Mouse (Mus musculus) intestine, postnatal 0 days (tissue): Measurements from ENCODE around the gene Avpi1. TPM values are rescaled to one million over a fixed set of nuclear protein-coding genes. Genes with fewer than 3 reads are reported as not detected.
A peak's percentile ranks its signal among the peaks of the same experiment; 100 is the strongest.

Experiments used
- ATAC-seq: fragments of 200-750 bp; cut with Nextera tagmentation; 2 replicates; pipeline ENCODE4 v1.8.0; 2017; ENCODE audit warnings: mild to moderate bottlenecking, moderate TSS enrichment, moderate library complexity
- H3K27ac ChIP-seq: fragments of 300-500 bp; sonication (generic); 2 replicates; pipeline ENCODE4 v1.5.1; 2014; ENCODE audit warnings: mild to moderate bottlenecking, low read depth, low read length, moderate library complexity
- H3K27me3 ChIP-seq: fragments of 300-500 bp; sonication (generic); replicated peaks from 2 replicates; pipeline ENCODE4 v1.6.1; 2014; ENCODE audit warnings: low read length, mixed read lengths; ENCODE audit not compliant: control insufficient read depth, insufficient read depth
- H3K36me3 ChIP-seq: fragments of 300-500 bp; sonication (generic); 2 replicates; pipeline ENCODE4 v1.6.1; 2014; ENCODE audit warnings: mild to moderate bottlenecking, moderate library complexity; ENCODE audit not compliant: control insufficient read depth, insufficient read depth
- H3K4me1 ChIP-seq: fragments of 300-500 bp; sonication (generic); replicated peaks from 2 replicates; pipeline ENCODE4 v1.6.1; 2014; ENCODE audit warnings: antibody characterized with exemption, low read length, mixed read lengths; ENCODE audit not compliant: control insufficient read depth, insufficient read depth
- H3K4me2 ChIP-seq: fragments of 300-500 bp; sonication (generic); replicated peaks from 2 replicates; pipeline ENCODE4 v1.6.1; 2014; ENCODE audit warnings: low read depth, mild to moderate bottlenecking, moderate library complexity
- H3K4me3 ChIP-seq: fragments of 300-500 bp; sonication (generic); 2 replicates; pipeline ENCODE4 v1.5.1; 2014; ENCODE audit warnings: low read depth, low read length
- H3K9ac ChIP-seq: fragments of 300-500 bp; sonication (generic); 2 replicates; pipeline ENCODE4 v1.6.1; 2014; ENCODE audit warnings: mild to moderate bottlenecking, low read depth, low read length
- H3K9me3 ChIP-seq: fragments of 300-500 bp; sonication (generic); 2 replicates; pipeline ENCODE4 v1.6.1; 2016; ENCODE audit warnings: mixed run types; ENCODE audit not compliant: control insufficient read depth
- CTCF ChIP-seq: sonication (generic); IDR thresholded peaks from 2 replicates; pipeline ENCODE4 v1.5.1; 2016; ENCODE audit warnings: low read depth, mild to moderate bottlenecking, control low read depth, antibody characterized with exemption, moderate library complexity
- WGBS: fragments of 180-500 bp; shearing (Covaris S2); extraction: QIAGEN DNeasy Blood & Tissue Kit; methylation state at CpG from one replicate; pipeline ENCODE4 v1.1.7; 2014; 5-methylcytosine and 5-hydroxymethylcytosine counted together
- polyA plus RNA-seq: library from polyadenylated mRNA; unstranded; fragments of >200 nt; fragmentation: Nextera tagmentation; extraction: Ambion mirVana; gene quantifications from 2 replicates; pipeline ENCODE4 v1.2.1, GENCODE M21; 2015

Gene Avpi1
- polyA plus RNA-seq, 1 experiment from 2014 or later: 39.8 TPM

DNA sequence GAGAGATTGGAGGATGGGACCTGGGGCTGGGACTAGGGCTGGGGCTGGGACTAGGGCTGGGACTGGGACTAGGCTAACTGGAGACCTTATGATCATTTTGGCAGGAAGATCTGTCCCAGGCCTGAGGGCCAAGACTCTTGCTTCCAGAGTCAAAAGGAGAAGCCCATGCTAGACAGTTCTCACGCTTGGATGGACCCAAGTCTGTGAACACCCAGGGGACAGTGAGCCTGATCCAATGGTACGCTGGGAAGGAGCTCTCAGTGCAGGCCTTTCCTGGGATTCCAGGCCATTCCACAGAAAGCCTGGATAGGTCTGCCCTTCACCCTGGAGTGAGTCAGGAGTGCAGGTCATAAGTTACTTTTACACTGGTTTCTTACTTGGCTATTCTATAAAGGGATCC lies 53.8 kb downstream of the Avpi1 start:
- no peak for ATAC-seq
- Histone ChIP-seq H3K9ac (0 out of 2 replicates have a peak overlapping the region, but pooled peaks have one; percentile 17), H3K36me3 (no peaks in the 10 kb centered on the region), H3K27ac (no peak overlapping the region), H3K27me3 (no peaks in the 10 kb centered on the region), H3K4me2 (no peak overlapping the region), H3K9me3 (no peaks in the 10 kb centered on the region), H3K4me3 (no peak overlapping the region), H3K4me1 (peaks cover 4% of the 10 kb centered on the region; the same call in 1 of the 2 replicates)
- 84% methylated on average over 2 of the region's 2 CpGs for WGBS
- TF ChIP-seq CTCF: no peak

Other genes with a start within 250 kb of the Avpi1 start
- gene Rrp12, start 232.9 kb downstream of the Avpi1 start, polyA plus RNA-seq: 4.7 and 5.0 TPM in 2 replicates
- 213 and 223 TPM in 2 replicates for gene Pgam1, start 217.1 kb downstream of the Avpi1 start, polyA plus RNA-seq
- 32.3 and 33.3 TPM in 2 replicates for gene Exosc1, start 195.6 kb downstream of the Avpi1 start, polyA plus RNA-seq
- gene Zdhhc16, start 195.6 kb downstream of the Avpi1 start, polyA plus RNA-seq: 37.7 and 38.4 TPM in 2 replicates
- gene Mms19, start 147.9 kb downstream of the Avpi1 start, polyA plus RNA-seq: 9.6 and 14.1 TPM in 2 replicates
- 12.0 and 12.5 TPM in 2 replicates for gene Ubtd1, start 147.3 kb downstream of the Avpi1 start, polyA plus RNA-seq
- gene Ankrd2, start 93.1 kb downstream of the Avpi1 start, polyA plus RNA-seq: 0.42 TPM in 1 of 2 replicates, not detected in the other
- 16.2 and 17.6 TPM in 2 replicates for gene Hoga1, start 83.4 kb downstream of the Avpi1 start, polyA plus RNA-seq
- 0.08 TPM in 1 of 2 replicates, not detected in the other for gene 4933411K16Rik, start 76.8 kb downstream of the Avpi1 start, polyA plus RNA-seq
- gene Morn4, start 42.7 kb downstream of the Avpi1 start, polyA plus RNA-seq: 14.5 and 15.9 TPM in 2 replicates
- gene Pi4k2a, start 38.6 kb downstream of the Avpi1 start, polyA plus RNA-seq: 47.2 and 52.2 TPM in 2 replicates
- gene Marveld1, start 18.3 kb upstream of the Avpi1 start, polyA plus RNA-seq: 9.0 and 9.6 TPM in 2 replicates
- gene Zfyve27, start 34.9 kb upstream of the Avpi1 start, polyA plus RNA-seq: 13.3 and 14.7 TPM in 2 replicates
- gene Sfrp5, start 73.2 kb upstream of the Avpi1 start, polyA plus RNA-seq: 0.27 and 0.58 TPM in 2 replicates
- gene Golga7b, start 118.5 kb upstream of the Avpi1 start, polyA plus RNA-seq: 0.73 and 0.86 TPM in 2 replicates